Mouse (Mus musculus) mature B cell (primary cell): ENCODE measurements around the gene Fbn1.

Experiments
- in situ Hi-C: fragments of 300-500 bp; cut with MboI; formaldehyde crosslinking; loops from 2 replicates; pipeline ENCODE4 v1.14.3; 2019

Gene Fbn1

DNA sequence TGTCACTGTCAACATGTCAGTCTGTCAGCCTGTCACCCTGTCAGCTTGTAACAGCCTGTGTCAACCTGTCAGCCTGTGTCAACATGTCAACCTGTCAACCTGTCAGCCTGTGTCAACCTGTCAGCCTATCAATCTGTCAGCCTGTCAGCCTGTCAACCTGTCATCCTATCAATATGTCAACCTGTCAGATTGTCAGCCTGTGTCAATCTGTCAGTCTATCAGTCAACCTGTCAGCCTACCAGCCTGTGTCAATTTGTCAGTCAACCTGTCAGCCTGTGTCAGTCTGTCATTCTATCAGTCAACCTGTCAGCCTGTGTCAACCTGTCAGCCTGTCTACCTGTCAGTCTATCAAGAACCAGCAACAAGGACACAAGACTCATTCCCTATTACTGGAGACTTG, 6.3 kb downstream of the Fbn1 start:
- in situ Hi-C loops, result no loop called here

GRCm38 (mm10) chr2:125498216-125498615, 9.6 kb downstream of the Fbn1 start:
- in situ Hi-C loops, result no loop called here

GRCm38 (mm10) chr2:125496696-125497095, 11.1 kb downstream of the Fbn1 start:
- in situ Hi-C loops, result no loop called here

DNA sequence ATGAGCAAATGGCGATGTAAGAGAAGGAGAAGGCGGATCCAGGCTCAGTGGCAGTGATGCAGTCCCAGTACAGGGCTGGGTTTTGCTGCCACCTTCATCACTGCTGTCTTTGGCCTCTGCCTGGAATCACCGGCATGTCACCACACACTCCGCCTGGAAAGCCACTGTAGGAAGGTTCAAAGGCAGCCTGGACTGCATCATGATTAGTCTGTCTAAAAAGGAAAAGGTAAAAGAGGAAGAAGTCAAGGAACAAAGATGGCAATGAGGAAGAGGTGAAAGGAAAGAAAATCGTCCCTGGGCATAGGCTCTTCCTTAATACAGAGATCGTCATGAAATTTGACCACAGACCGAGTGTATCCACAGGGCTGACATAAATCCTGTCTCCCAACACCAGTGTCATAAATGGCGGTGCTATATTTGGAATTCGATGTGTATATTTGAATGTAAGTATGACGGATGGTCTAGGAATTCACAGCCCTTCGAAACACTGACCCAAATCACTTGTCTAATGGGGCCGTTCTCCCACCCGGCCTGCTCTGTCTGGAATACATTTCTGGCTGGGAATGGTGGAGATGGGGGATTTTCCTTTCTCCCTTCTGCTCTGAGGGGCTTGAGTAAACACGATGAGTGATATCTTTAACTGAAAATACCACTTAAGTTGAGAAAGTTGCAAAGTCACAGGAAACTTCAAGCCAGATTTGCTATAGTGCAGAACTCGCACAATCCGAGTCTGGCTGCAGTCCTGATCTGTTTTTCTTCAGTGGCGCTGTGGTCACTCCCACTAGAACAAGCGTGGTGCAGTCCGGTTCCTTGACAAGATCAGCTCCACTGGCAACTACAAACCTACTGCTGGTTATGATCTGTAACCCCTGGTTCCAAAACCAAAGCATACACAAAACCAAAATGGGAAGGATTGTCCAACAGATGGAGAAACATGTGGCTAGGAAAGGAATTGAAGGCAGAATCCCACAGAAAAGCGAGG, 12.7 kb downstream of the Fbn1 start:
- in situ Hi-C loops, result no loop called here

- in situ Hi-C loops, result no loop called here
These were observed 13.5 kb downstream of the Fbn1 start for GRCm38 (mm10) chr2:125494291-125494690.

DNA sequence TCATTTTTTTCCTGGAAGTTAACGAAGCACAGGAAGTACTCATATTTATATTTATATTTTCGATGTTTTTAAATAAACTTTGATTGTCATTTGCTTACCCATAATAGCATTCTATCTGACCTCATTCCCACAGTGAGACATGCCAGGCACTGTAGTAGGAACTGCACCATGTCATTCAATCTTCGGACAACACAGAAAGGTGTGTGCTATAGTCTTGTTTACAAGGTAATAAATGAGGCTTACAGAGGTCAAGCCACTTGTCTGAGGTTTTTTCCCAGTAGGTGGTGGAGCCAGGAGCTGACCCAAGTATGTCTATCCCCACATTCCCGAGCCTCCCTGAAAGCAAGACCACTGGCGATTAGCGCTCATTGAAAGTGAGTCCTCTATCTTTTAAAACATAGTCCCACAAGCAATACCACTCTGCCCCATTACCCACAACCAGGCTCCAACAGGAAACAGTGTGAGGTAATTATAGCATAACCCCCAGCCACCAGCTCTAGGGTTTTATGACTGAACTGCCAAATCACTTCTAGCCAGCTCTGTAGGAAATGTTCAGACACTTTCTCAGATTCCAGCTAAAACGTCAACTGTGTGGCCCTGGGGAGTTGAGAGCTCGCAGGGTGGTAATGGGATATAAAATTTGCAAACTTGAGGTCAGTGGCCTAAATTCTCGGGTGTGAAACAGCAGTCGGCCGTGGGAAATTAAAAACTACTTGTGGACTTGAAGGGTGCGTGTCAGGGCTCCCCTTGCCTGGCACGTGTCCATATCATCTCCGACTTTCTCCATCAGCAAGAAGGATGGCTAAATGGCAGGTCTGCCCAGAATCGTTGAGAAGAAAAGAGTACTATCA, 15.5 kb downstream of the Fbn1 start:
- in situ Hi-C loops, result no loop called here

DNA sequence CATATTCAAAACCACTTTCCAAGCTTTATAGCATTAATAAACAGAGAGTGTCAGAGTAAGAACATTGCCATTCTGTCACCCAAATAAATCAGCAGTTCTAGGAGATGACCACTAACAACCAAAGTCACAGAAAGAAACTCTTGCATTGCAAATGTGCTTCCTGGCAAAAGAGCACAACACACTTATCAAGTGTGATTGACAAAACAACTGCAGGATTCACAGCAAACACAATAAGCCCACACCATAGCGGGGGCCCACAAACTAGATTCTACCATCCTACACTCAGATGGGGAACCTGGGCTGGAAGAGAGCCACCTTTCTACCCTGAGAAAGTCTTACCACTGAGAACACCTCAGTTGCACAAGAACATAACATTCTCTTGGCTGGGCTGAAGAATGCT, 17.8 kb downstream of the Fbn1 start:
- in situ Hi-C loops, result no loop called here

- in situ Hi-C loops, result no loop called here
These were observed 22.9 kb downstream of the Fbn1 start for GRCm38 (mm10) chr2:125484910-125485309.

- in situ Hi-C loops, result no loop called here
These were observed 23.6 kb downstream of the Fbn1 start for GRCm38 (mm10) chr2:125484164-125484563.

DNA sequence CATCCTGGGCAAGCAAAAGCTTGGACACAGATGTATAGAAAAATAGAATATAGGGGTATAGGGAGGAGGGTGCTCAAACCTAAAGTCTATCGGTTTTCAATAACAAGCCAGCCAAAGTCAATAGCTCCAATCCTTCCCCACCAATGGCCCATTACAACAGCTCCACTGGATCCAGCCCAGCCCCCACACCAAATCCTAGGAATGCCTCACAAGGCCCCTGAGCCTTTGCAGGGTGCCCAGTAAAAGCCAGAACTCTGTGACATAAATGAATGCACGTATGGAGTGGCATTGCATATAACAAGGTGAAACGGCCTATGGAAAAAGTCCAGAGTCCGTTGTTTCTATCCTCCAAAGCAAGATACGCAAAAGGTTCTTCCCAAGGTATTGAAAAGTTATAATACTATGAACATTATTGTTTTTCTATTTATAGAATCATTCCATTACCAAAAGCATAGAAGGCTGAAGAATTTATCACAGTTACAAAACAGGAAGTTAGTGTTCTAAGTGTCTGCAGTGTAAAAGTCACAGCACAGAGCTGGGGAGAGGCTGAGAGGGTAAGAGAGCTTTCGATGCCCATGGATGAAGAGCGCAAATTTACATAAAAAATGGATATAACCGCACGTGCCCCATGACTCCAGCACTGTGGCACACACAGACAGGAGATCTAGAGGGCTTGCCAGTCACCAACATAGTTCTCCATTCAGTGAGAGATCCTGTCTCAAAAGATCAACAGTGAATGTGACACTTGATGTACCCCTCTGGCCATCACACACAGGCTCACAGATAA, 26.1 kb downstream of the Fbn1 start:
- in situ Hi-C loops, result no loop called here

DNA sequence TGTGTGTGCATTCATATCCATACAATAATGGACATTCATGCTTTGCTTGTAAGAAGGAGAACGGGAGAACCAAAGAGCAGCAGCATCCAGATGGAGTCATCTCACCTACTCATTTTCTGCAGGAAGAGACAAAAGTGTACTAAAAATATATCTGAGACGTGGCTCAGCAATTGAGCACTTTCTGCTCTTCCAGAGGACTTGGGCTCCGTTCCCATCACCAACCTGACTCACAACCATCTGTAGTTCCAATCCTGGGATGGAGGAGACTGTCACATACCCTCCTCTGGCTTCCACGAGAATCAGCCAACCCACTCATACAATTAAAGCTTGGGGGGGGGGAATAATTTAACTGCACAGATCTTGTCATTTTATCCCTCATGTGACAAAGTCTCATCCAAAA, 26.7 kb downstream of the Fbn1 start:
- in situ Hi-C loops, result no loop called here

DNA sequence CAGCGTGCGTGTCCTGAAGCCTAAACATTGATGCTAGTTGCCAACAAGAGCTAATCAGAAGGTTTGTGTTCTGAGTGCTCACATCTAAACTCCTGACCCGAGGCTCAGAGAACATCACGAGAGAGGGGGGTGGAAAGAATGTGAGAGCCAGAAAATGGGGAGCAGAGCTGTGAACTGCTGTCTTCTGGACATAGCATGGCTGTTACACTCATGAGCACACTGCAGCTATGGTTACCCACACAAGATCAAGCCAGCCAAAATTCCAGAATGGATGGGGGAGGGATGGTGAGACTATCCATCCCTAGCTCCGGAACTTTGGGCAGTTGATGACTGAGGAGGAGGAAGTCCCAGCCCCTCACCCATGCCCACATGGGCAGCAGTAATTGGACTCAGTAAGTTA, 27.7 kb downstream of the Fbn1 start:
- in situ Hi-C loops, result no loop called here

- in situ Hi-C loops, result no loop called here
These were observed 29.1 kb downstream of the Fbn1 start for GRCm38 (mm10) chr2:125478705-125479104.

DNA sequence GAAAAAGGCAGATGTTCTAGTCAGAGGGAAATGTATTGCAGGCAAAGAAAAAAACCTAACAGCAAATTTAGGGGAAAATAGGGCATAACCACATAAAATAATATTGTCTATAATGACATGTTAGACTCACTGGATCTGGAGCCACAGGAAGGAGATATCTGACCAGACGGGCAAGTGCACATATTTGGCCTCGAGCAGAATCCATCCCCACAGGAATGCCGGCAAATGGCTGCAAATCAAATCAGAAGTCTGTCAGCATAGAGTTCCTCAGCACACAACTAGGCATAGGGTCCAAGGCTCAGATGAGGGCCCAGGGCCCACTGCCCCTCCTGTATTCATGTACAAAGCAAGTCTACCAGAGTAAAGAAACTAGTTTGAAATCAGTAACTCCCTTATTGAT, 30.4 kb downstream of the Fbn1 start:
- in situ Hi-C loops, result no loop called here

- in situ Hi-C loops, result no loop called here
These were observed 31.6 kb downstream of the Fbn1 start for GRCm38 (mm10) chr2:125476231-125476630.

- in situ Hi-C loops, result no loop called here
These were observed 33.1 kb downstream of the Fbn1 start for GRCm38 (mm10) chr2:125474690-125475089.

DNA sequence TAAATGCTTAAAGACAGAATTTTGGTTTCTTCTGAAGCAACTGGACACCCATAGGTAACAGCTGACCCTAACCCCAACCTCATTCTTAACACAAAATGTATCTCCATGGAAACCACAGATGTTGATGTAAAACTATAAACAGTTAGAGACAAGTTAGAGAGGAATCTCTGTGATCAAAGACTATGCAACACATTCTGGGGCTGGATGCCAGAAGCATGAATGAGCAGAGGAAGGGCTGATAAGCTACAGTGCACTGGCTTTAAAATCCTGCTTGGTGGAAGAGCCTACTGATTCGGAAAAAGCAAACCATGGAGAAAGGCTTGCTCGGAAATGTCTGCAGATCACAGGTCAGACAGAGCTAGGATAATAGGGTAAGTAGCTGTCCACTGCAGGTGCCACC, 34.6 kb downstream of the Fbn1 start:
- in situ Hi-C loops, result no loop called here

- in situ Hi-C loops, result no loop called here
These were observed 36.1 kb downstream of the Fbn1 start for GRCm38 (mm10) chr2:125471721-125472120.

DNA sequence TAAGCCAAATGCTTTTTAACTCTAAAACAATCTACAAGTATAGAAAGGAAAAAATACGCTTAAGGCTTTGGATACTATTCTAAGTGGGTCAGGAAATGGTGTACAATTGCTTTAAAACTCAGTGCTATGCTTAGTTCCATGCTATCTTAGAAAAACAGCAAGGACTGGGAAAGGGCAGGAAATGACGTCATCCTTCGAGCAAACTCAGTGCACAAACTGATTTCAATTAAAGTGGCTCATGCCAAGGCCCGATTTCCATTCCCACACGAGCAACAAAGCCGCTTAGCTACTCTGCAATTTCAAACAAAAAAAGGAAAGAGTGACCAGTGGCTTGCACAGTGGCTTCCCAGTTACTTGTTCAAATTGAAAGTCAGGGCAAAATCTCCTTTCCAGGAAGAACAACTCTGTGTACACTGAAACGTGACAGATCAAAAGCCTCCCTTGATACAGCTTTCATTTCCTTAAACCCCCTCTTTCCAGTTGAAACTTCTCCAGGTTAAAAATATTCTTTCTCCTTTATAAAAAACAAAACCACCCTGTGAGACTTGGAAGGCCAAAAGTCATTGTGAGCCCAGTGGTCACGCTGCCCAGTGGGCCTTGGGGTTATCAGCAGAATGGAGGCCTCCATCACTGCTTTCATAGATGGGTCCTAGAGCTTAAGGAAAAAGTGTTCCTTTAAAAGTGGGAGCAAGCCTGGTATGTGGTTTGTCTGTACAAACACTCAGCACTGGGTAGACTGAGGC, 37.1 kb downstream of the Fbn1 start:
- in situ Hi-C loops, result no loop called here

- in situ Hi-C loops, result no loop called here
These were observed 43.8 kb downstream of the Fbn1 start for GRCm38 (mm10) chr2:125464036-125464435.

DNA sequence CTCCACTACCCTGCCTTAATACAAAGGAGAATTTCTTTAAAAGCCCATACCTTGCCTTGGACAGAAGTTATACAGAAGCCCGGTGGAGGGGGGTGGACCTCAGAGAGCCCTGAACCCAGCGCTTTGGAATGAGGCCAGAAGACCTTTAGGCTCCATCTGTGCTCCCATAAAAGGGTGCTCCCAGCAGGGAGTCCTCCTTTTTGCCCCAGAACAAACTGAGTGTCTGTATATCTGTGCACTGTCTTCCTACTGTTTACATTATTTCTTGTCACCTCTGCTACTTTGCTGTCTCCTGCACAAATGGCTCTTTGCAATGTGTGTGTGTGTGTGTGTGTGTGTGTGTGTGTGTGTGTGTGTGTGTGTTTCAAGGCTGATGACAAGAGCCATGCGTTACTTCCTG, 48.7 kb downstream of the Fbn1 start:
- in situ Hi-C loops, result no loop called here
